Mouse (Mus musculus) common myeloid progenitor, adult 5-6 weeks (primary cell): ENCODE measurements around the gene Gm5157. TPM values are rescaled to one million over a fixed set of nuclear protein-coding genes. Genes with fewer than 3 reads are reported as not detected.
"Not testable (repeated sequence)": the region's sequence is repeated elsewhere in the genome, so short reads cannot be mapped to it uniquely, and the experiment has no call there.

Experiments
- ATAC-seq: replicated peaks from 2 replicates; pipeline ENCODE4 v1.8.0; 2016; ENCODE audit warnings: low read depth, mild to moderate bottlenecking, moderate TSS enrichment, inconsistent platforms; ENCODE audit not compliant: poor library complexity, severe bottlenecking
- total RNA-seq: library from RNA; stranded (forward); fragments of 200-1000, 187-1606 nt; gene quantifications from 2 replicates; pipeline ENCODE4 v1.2.3, GENCODE M21; 2017

Gene Gm5157
- total RNA-seq = not detected in 2 replicates

DNA sequence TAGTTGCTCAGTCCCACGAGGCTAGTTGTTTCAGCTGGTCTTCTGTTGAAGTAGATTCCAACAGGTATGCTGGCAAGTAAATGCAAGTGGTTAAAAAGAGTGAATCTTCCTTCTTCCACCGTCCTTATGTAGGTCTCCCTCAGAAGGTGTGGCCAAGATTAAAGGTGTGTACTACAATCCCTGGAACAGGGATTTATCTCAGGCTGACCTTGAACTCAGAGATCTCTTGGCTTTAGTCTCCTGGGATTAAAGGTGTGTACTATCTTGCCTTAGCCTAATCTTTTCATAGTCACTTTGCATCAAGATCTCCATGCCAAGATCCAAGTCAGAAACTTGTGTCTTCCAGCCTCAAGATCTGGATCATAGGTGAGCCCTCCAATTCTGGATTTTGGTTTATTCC, at the start of gene Gm5157:
TSS of gene Gm5157 (minus strand) at position 101 of the 400 bp plus-strand sequence.
- ATAC-seq = not testable (repeated sequence)

DNA sequence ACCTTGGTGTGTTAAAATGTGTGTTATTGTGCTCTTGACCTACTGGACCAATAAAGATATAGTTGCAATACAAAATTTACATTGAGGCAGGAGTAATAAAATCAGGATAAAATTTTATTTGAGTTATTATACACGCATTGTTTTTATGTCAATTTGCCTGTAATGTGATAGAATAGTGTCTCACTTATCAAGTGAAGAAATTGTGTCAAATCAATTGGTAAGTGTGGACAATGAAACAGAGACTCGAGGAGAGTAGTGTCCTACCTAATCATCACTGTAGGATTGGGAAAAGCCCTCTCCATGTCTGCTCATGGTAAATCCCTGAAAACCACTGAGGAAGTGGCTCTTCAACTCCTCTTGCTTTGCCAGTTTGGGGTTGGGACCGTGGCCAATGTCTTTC, 28.3 kb downstream of the Gm5157 start, which contains the start of gene Vmn1r123:
TSS of gene Vmn1r123 (plus strand) at position 301 of the 400 bp plus-strand sequence.
- ATAC-seq = not testable (repeated sequence)

Other genes with a start within 250 kb of the Gm5157 start
- not detected in 2 replicates for gene Vmn1r119, start 178.0 kb downstream of the Gm5157 start, total RNA-seq
- gene Vmn1r120, start 136.6 kb downstream of the Gm5157 start, total RNA-seq = not detected in 2 replicates
- not detected in 2 replicates for gene Vmn1r121, start 91.9 kb downstream of the Gm5157 start, total RNA-seq
- gene Vmn1r122, start 56.3 kb downstream of the Gm5157 start, total RNA-seq = not detected in 2 replicates
- not detected in 2 replicates for gene Vmn1r123, start 28.2 kb downstream of the Gm5157 start, total RNA-seq
- gene Vmn1r124, start 70.2 kb upstream of the Gm5157 start, total RNA-seq = not detected in 2 replicates
- not detected in 2 replicates for gene Vmn1r125, start 81.8 kb upstream of the Gm5157 start, total RNA-seq
- gene Vmn1r126, start 111.0 kb upstream of the Gm5157 start, total RNA-seq = not detected in 2 replicates
- not detected in 2 replicates for gene Vmn1r127, start 129.4 kb upstream of the Gm5157 start, total RNA-seq
- not detected in 2 replicates for gene Vmn1r128, start 158.9 kb upstream of the Gm5157 start, total RNA-seq
- not detected in 2 replicates for gene Vmn1r129, start 170.9 kb upstream of the Gm5157 start, total RNA-seq
- not detected in 2 replicates for gene Gm6882, start 242.3 kb upstream of the Gm5157 start, total RNA-seq